Mouse (Mus musculus) bone marrow, adult 2 months (tissue): ENCODE data around the gene Timm8a2. TPM values are rescaled to one million over a fixed set of nuclear protein-coding genes. Genes with fewer than 3 reads are reported as not detected.

ENCODE experiments used
- H3K27ac ChIP-seq: fragments of 200-500 bp; 2 replicates; pipeline ENCODE4 v1.5.1; 2012; ENCODE audit warnings: low read depth, mild to moderate bottlenecking, control low read depth, inconsistent platforms, low read length; ENCODE audit not compliant: control insufficient read depth, poor library complexity, insufficient read depth
- H3K4me1 ChIP-seq: fragments of 200-500 bp; 2 replicates; pipeline ENCODE4 v1.6.1; 2011; ENCODE audit warnings: low read length; ENCODE audit not compliant: control insufficient read depth, insufficient read depth
- H3K4me3 ChIP-seq: fragments of 200-500 bp; replicated peaks from 2 replicates; pipeline ENCODE3; 2011; ENCODE audit warnings: mild to moderate bottlenecking, low read depth, low read length, control low read depth; ENCODE audit not compliant: control insufficient read depth
- CTCF ChIP-seq: fragments of 200-500 bp; IDR thresholded peaks from 2 replicates; pipeline ENCODE4 v1.5.1; 2011; ENCODE audit warnings: low read length, control low read depth; ENCODE audit not compliant: control insufficient read depth, insufficient read depth
- POLR2A ChIP-seq: fragments of 200-500 bp; IDR thresholded peaks from 2 replicates; pipeline ENCODE4 v1.6.1; 2011; ENCODE audit warnings: low read depth, mild to moderate bottlenecking, control low read depth, low read length, borderline replicate concordance; ENCODE audit not compliant: control insufficient read depth
- WGBS: fragments of 180-500 bp; shearing (Covaris S2); methylation state at CpG from one replicate; pipeline ENCODE4 v1.1.7; 2018; 5-methylcytosine and 5-hydroxymethylcytosine counted together
- polyA plus RNA-seq: library from polyadenylated mRNA; stranded (reverse); fragments of >200 nt; gene quantifications from 2 replicates; pipeline ENCODE4 v1.2.4, GENCODE M21; 2011; ENCODE audit warnings: low replicate concordance; ENCODE audit not compliant: missing spikeins, insufficient read depth, insufficient read length

Timm8a2 gene
- polyA plus RNA-seq, 1 experiment = not detected

GRCm38 (mm10) chr14:122068801-122069695, 34.6 kb downstream of the Timm8a2 start:
- Histone ChIP-seq H3K4me1 (peaks cover 15% of the 10 kb centered on the region), H3K4me3 (no peak overlapping the region), H3K27ac (no peak overlapping the region)
- TF ChIP-seq CTCF (no peak), POLR2A (no peak)
- WGBS = 55% methylated on average over 11 of the region's 11 CpGs

- TF ChIP-seq CTCF (no peak), POLR2A (no peak)
- Histone ChIP-seq H3K4me3 (no peak overlapping the region), H3K4me1 (peaks cover 14% of the 10 kb centered on the region), H3K27ac (no peak overlapping the region)
- WGBS = 29% methylated on average over 3 of the region's 3 CpGs
Observed at GRCm38 (mm10) chr14:122069948-122070347, 35.5 kb downstream of the Timm8a2 start.

- WGBS = 45% methylated on average over 5 of the region's 5 CpGs
- peak overlapping the region; percentile 24; the same call in 1 of the 2 replicates for H3K27ac ChIP-seq
- peaks cover 3% of the 10 kb centered on the region for H3K4me1 ChIP-seq
- no peak overlapping the region for H3K4me3 ChIP-seq
- no peak for TF ChIP-seq POLR2A
- TF ChIP-seq CTCF = no peak
Observed at GRCm38 (mm10) chr14:122073422-122073821, 38.9 kb downstream of the Timm8a2 start.

GRCm38 (mm10) chr14:122074360-122074759, 39.9 kb downstream of the Timm8a2 start:
- H3K27ac ChIP-seq = no peak overlapping the region
- TF ChIP-seq POLR2A (no peak), CTCF (no peak)
- peaks cover 3% of the 10 kb centered on the region for H3K4me1 ChIP-seq
- H3K4me3 ChIP-seq = no peak overlapping the region
- 83% methylated on average over 10 of the region's 10 CpGs for WGBS

GRCm38 (mm10) chr14:122075485-122076200, 41.2 kb downstream of the Timm8a2 start:
- whole genome bisulfite sequencing = 86% methylated on average over 21 of the region's 21 CpGs
- no peak for TF ChIP-seq POLR2A
- no peak overlapping the region for H3K27ac ChIP-seq
- H3K4me1 ChIP-seq = peaks cover 3% of the 10 kb centered on the region
- H3K4me3 ChIP-seq = no peak overlapping the region

- peaks cover 3% of the 10 kb centered on the region for H3K4me1 ChIP-seq
- no peak overlapping the region for H3K27ac ChIP-seq
- 62% methylated on average over 3 of the region's 3 CpGs for WGBS
- no peak for TF ChIP-seq POLR2A
- H3K4me3 ChIP-seq = no peak overlapping the region
Observed at GRCm38 (mm10) chr14:122077017-122077416, 42.5 kb downstream of the Timm8a2 start.

- Histone ChIP-seq H3K4me1 (no peaks in the 10 kb centered on the region; the same call in 1 of the 2 replicates), H3K4me3 (no peak overlapping the region), H3K27ac (no peak overlapping the region)
- TF ChIP-seq CTCF (peak; percentile 73), POLR2A (no peak)
- 41% methylated on average over 6 of the region's 6 CpGs for WGBS
Observed at GRCm38 (mm10) chr14:122079428-122079827, 45.0 kb downstream of the Timm8a2 start.

GRCm38 (mm10) chr14:122079921-122080320, 45.4 kb downstream of the Timm8a2 start:
- Histone ChIP-seq H3K27ac (no peak overlapping the region), H3K4me1 (no peaks in the 10 kb centered on the region; the same call in 1 of the 2 replicates), H3K4me3 (no peak overlapping the region)
- TF ChIP-seq POLR2A (no peak), CTCF (no peak)
- WGBS = 76% methylated on average over 5 of the region's 5 CpGs
